Mouse (Mus musculus) megakaryocyte, embryonic 14.5 days (primary cell): ENCODE results near the gene Leng9.

Experiments
- FLI1 ChIP-seq: IDR thresholded peaks from 2 replicates; pipeline ENCODE4 v1.6.1; 2012; ENCODE audit warnings: low read length, inconsistent platforms, mixed read lengths
- GATA1 ChIP-seq: IDR thresholded peaks from 3 replicates; pipeline ENCODE4 v1.6.1; 2012; ENCODE audit warnings: mixed read lengths, low read length, inconsistent platforms, borderline replicate concordance

DNA sequence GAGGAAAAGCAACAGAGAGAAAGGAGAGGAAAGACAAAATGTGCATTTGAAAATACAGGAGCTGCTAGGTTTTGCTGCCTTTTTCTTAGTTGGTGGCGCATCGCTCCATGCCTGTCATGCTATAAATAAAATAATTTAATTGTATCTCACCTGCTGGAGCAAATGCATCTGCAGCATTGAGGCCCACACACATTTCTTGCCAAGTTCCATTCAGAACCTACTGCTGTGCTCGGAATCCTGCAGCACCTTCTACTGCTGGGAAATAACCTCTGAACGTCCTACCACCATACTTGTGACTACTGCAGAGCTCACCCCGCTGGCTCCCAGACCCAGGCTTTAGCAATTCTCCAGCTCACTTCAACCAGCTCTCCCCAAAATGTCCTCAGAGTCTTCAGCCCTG, 49.0 kb downstream of the Leng9 start:
- TF ChIP-seq GATA1 (no peak), FLI1 (no peak)
